Mouse (Mus musculus) MEL (cell line): ENCODE data around the gene Hspb1.

Experiments used
- CHD2 ChIP-seq: IDR thresholded peaks from 2 replicates; pipeline ENCODE4 v1.6.1; 2011; ENCODE audit warnings: low read length, improper control_type of control experiment
- CTCF ChIP-seq, 3 experiments: IDR thresholded peaks in 2 of 3; conservative IDR thresholded peaks in 1 of 3; 2 replicates each; pipeline ENCODE4 v1.5.1; 2011 to 2012; ENCODE audit warnings: low read length in 3 of 3, low read depth in 2 of 3, mild to moderate bottlenecking in 2 of 3, improper control_type of control experiment in 1 of 3, inconsistent platforms in 1 of 3, mixed read lengths in 1 of 3, moderate library complexity in 1 of 3; ENCODE audit not compliant: control insufficient read depth in 1 of 3, insufficient read depth in 1 of 3, poor library complexity in 1 of 3, severe bottlenecking in 1 of 3
- E2F4 ChIP-seq: IDR thresholded peaks from 2 replicates; pipeline ENCODE4 v1.6.1; 2011; ENCODE audit warnings: low read depth, low read length, improper control_type of control experiment, borderline replicate concordance
- EP300 ChIP-seq, 2 experiments: IDR thresholded peaks; 2 replicates each; pipeline ENCODE4 v1.6.1; 2011; ENCODE audit warnings: improper control_type of control experiment in 2 of 2, low read length in 2 of 2, low read depth in 1 of 2, mild to moderate bottlenecking in 1 of 2
- KAT2A ChIP-seq: conservative IDR thresholded peaks from 2 replicates; pipeline ENCODE4 v1.6.1; 2012; ENCODE audit warnings: low read depth, low read length, improper control_type of control experiment, inconsistent platforms
- NRF1 ChIP-seq: IDR thresholded peaks from 2 replicates; pipeline ENCODE4 v1.6.1; 2014; ENCODE audit warnings: low read depth, mild to moderate bottlenecking, inconsistent platforms, low read length, improper control_type of control experiment, moderate library complexity; ENCODE audit not compliant: poor library complexity, insufficient read depth, severe bottlenecking
- POLR2A ChIP-seq, 2 experiments: IDR thresholded peaks; 2 replicates each; pipeline ENCODE4 v1.6.1; 2011 to 2012; ENCODE audit warnings: low read length in 2 of 2, mild to moderate bottlenecking in 2 of 2, control low read depth in 1 of 2, improper control_type of control experiment in 1 of 2, low read depth in 1 of 2, moderate library complexity in 1 of 2; ENCODE audit not compliant: control insufficient read depth in 1 of 2, insufficient read depth in 1 of 2, poor library complexity in 1 of 2
- TCF12 ChIP-seq: IDR thresholded peaks from 2 replicates; pipeline ENCODE4 v1.6.1; 2014; ENCODE audit warnings: low read depth, mild to moderate bottlenecking, inconsistent platforms, low read length, improper control_type of control experiment, moderate library complexity
- UBTF ChIP-seq: IDR thresholded peaks from 2 replicates; pipeline ENCODE4 v1.6.1; 2012; ENCODE audit warnings: low read depth, mild to moderate bottlenecking, inconsistent platforms, low read length, improper control_type of control experiment, moderate library complexity, borderline replicate concordance; ENCODE audit not compliant: insufficient read depth
- USF1 ChIP-seq: IDR thresholded peaks from 2 replicates; pipeline ENCODE4 v1.6.1; 2014; ENCODE audit warnings: low read depth, mild to moderate bottlenecking, inconsistent platforms, low read length, improper control_type of control experiment, moderate library complexity

- TF ChIP-seq E2F4 (no peak), KAT2A (no peak), NRF1 (no peak), EP300 (IDR thresholded peaks at IDR 0.05; ENCODE audit: low read depth in 1 of 2, low read length in 2 of 2) (no peak), CHD2 (no peak), CTCF (IDR thresholded peaks at IDR 0.05 in 2 of 3, conservative IDR thresholded peaks at IDR 0.05 in 1 of 3; ENCODE audit: control insufficient read depth in 1 of 3, insufficient read depth in 1 of 3, low read depth in 2 of 3, low read length in 3 of 3, poor library complexity in 1 of 3, severe bottlenecking in 1 of 3) (no peak), USF1 (no peak), POLR2A (IDR thresholded peaks at IDR 0.05; ENCODE audit: control insufficient read depth in 1 of 2, insufficient read depth in 1 of 2, low read depth in 1 of 2, low read length in 2 of 2, poor library complexity in 1 of 2) (no peak), TCF12 (no peak), UBTF (no peak)
Observed at GRCm38 (mm10) chr5:135845676-135846320, 41.9 kb upstream of the Hspb1 start.
